Mouse (Mus musculus) heart, embryonic 16.5 days (tissue): ENCODE measurements around the gene Tmem42. TPM values are rescaled to one million over a fixed set of nuclear protein-coding genes. Genes with fewer than 3 reads are reported as not detected.

Experiments
- ATAC-seq: fragments of 200-750 bp; cut with Nextera tagmentation; replicated peaks from 2 replicates; pipeline ENCODE4 v1.8.0; 2017; ENCODE audit warnings: moderate number of reproducible peaks; ENCODE audit not compliant: insufficient read depth, low FRiP score; ENCODE audit errors: extremely low read depth
- H3K27ac ChIP-seq: fragments of 300-500 bp; sonication (generic); 2 replicates; pipeline ENCODE4 v1.5.1; 2014; ENCODE audit warnings: mild to moderate bottlenecking, low read length, control low read depth, moderate library complexity
- H3K27me3 ChIP-seq: fragments of 300-500 bp; sonication (generic); 2 replicates; pipeline ENCODE4 v1.6.1; 2014; ENCODE audit warnings: low read length, mixed read lengths; ENCODE audit not compliant: control insufficient read depth, insufficient read depth
- H3K36me3 ChIP-seq: fragments of 300-500 bp; sonication (generic); 2 replicates; pipeline ENCODE4 v1.6.1; 2014; ENCODE audit not compliant: control insufficient read depth, insufficient read depth
- H3K4me1 ChIP-seq: fragments of 300-500 bp; sonication (generic); 2 replicates; pipeline ENCODE4 v1.6.1; 2014; ENCODE audit warnings: low read length, mixed read lengths; ENCODE audit not compliant: control insufficient read depth, insufficient read depth
- H3K4me2 ChIP-seq: fragments of 300-500 bp; sonication (generic); 2 replicates; pipeline ENCODE4 v1.6.1; 2014; ENCODE audit warnings: low read depth, mild to moderate bottlenecking, control low read depth, low read length
- H3K4me3 ChIP-seq: fragments of 300-500 bp; sonication (generic); 2 replicates; pipeline ENCODE4 v1.5.1; 2014; ENCODE audit warnings: mild to moderate bottlenecking, control low read depth, low read length
- H3K9ac ChIP-seq: fragments of 300-500 bp; sonication (generic); 2 replicates; pipeline ENCODE4 v1.6.1; 2014; ENCODE audit warnings: low read length, control low read depth
- H3K9me3 ChIP-seq: fragments of 300-500 bp; sonication (generic); replicated peaks from 2 replicates; pipeline ENCODE4 v1.6.1; 2016; ENCODE audit warnings: low read length; ENCODE audit not compliant: control insufficient read depth
- WGBS: fragments of 180-500 bp; shearing (Covaris S2); extraction: QIAGEN DNeasy Blood & Tissue Kit; methylation state at CpG from one replicate; pipeline ENCODE4 v1.1.7; 2014; 5-methylcytosine and 5-hydroxymethylcytosine counted together
- polyA plus RNA-seq: library from polyadenylated mRNA; unstranded; fragments of >200 nt; fragmentation: Nextera tagmentation; extraction: Ambion mirVana; gene quantifications from 2 replicates; pipeline ENCODE4 v1.2.1, GENCODE M21; 2015

Tmem42 gene
- polyA plus RNA-seq, 1 experiment from 2014 or later = 19.7 TPM

DNA sequence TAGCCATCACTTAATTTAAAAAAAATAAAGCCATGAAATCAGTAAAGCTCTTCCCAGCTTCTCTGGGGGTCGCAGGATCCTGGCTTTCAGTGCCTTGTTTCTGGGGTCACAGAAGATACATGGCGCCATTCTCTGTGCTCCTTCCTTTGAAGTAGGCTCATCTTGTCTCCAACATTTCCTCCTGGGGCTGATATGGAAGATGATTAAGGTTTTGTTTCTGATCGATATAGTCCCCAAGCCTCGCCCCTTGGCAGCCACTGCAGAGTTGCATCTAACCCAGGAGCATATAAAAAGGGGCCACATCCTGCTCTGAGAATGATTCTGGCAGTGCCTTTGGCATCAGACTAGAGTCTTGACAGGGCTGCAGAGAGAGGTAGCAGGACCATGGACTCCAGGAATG is 13.3 kb downstream of the Tmem42 start, which contains the start of gene Tgm4:
Tgm4 (plus strand) TSS at position 301 of the 400 bp plus-strand sequence.
- WGBS = 76% methylated on average over 4 of the region's 4 CpGs
- H3K36me3 ChIP-seq = no peaks in the 10 kb centered on the region
- H3K27ac ChIP-seq = no peak within 1 kb of the TSS
- no peak within 1 kb of the TSS for H3K9ac ChIP-seq
- no peak within 1 kb of the TSS for H3K4me2 ChIP-seq
- H3K9me3 ChIP-seq = no peaks in the 10 kb centered on the region
- no peaks in the 10 kb centered on the region for H3K27me3 ChIP-seq
- no peaks in the 10 kb centered on the region for H3K4me1 ChIP-seq
- no peak within 1 kb of the TSS for H3K4me3 ChIP-seq
- ATAC-seq = no peak

DNA sequence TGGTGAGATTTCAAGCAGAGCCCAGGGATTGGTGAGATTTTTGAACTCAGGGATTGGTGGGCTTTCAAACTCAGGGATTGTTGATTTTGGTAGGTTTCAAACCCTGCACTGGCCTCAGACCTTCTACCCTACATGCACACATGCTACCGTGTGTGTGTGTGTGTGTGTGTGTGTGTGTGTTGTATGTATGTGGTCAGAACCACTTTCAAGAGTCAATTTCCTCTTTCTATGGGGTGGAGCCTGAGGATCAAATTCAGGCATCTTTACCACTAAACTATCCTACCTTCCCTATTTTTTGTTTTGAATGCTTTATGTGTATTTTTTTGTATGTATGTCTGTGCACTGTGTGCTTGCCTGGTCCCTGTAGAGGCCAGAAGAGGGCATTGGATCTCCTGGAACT is 26.5 kb downstream of the Tmem42 start:
- ATAC-seq = no peak
- Histone ChIP-seq H3K27ac (no peak overlapping the region), H3K4me2 (no peak overlapping the region), H3K4me3 (no peak overlapping the region), H3K9me3 (no peaks in the 10 kb centered on the region), H3K4me1 (no peaks in the 10 kb centered on the region), H3K27me3 (no peaks in the 10 kb centered on the region), H3K36me3 (no peaks in the 10 kb centered on the region), H3K9ac (no peak overlapping the region)
- 90% methylated on average over 1 of the region's 1 CpGs for WGBS

DNA sequence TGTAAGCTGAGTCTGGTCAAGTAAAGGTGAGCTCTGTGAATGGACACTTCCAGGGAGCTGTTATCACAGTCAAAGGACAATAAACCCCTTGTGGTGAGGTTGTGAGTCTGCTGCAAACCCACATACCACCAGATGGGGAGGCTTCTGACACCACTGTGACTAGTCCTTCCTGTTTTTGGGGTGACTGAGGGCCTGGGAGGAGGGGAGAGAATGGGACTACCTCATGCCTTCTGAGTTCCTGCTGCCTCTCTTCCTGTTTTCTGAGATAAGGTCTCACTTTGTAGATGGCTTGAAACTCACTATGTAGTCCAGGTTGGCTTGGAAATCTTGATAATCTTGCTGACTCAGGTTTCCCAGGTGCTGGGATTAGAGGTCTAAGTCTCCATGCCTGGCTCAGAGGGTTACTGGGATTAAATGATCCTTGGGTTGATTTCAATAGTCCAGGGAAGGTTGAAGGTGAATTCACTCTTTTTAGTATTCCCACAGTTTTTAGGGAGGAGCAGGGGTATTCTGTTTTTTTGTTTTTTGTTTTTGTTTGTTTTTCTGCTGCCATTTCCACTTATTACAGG is 37.7 kb downstream of the Tmem42 start:
- Histone ChIP-seq H3K27ac (no peak overlapping the region), H3K9ac (no peak overlapping the region), H3K9me3 (no peaks in the 10 kb centered on the region), H3K27me3 (no peaks in the 10 kb centered on the region), H3K4me2 (no peak overlapping the region), H3K36me3 (no peaks in the 10 kb centered on the region), H3K4me1 (no peaks in the 10 kb centered on the region), H3K4me3 (no peak overlapping the region)
- ATAC-seq = no peak

DNA sequence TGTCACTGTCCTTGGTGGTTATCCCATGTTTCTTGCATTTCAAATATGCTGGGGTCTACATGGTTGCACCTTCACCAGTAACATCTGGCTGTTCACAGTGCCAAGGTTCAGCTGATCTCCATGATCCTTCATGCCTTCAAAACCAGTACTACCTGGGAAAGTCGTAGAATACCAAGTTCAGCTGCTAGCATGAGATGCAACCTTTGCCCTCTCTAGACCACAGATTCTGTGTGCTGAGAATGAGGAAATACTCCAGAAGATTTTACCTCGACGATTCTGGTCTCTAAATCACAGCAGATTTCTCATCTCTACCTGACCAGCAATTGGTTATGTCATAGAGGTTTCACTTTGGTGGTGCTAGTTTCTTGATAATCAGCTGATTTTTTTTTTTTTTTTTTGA is 39.0 kb downstream of the Tmem42 start:
- no peaks in the 10 kb centered on the region for H3K36me3 ChIP-seq
- WGBS = 75% methylated on average over 3 of the region's 3 CpGs

More for the DNA sequence above, 39.0 kb downstream of the Tmem42 start:
- Histone ChIP-seq H3K27ac (no peak overlapping the region), H3K4me2 (no peak overlapping the region), H3K4me3 (no peak overlapping the region), H3K27me3 (no peaks in the 10 kb centered on the region), H3K9me3 (no peaks in the 10 kb centered on the region), H3K4me1 (no peaks in the 10 kb centered on the region), H3K9ac (no peak overlapping the region)
- ATAC-seq = no peak

Other genes starting within 250 kb of the Tmem42 start
- gene Tcaim, start 215.8 kb upstream of the Tmem42 start, polyA plus RNA-seq = 6.8 and 8.4 TPM in 2 replicates
- gene Gm35549, start 177.3 kb upstream of the Tmem42 start, polyA plus RNA-seq = not detected in 2 replicates
- 41.4 and 42.7 TPM in 2 replicates for gene Zfp445, start 155.3 kb upstream of the Tmem42 start, polyA plus RNA-seq
- 2.8 and 3.2 TPM in 2 replicates for gene Zkscan7, start 135.6 kb upstream of the Tmem42 start, polyA plus RNA-seq
- gene Zfp105, start 98.3 kb upstream of the Tmem42 start, polyA plus RNA-seq = 8.9 and 9.5 TPM in 2 replicates
- 18.4 and 21.5 TPM in 2 replicates for gene 1110059G10Rik, start 70.3 kb upstream of the Tmem42 start, polyA plus RNA-seq
- 23.8 and 26.6 TPM in 2 replicates for gene Kif15, start 70.3 kb upstream of the Tmem42 start, polyA plus RNA-seq
- gene Tgm4, start 13.4 kb downstream of the Tmem42 start, polyA plus RNA-seq = 0.41 and 0.68 TPM in 2 replicates
- gene Zdhhc3, start 91.9 kb downstream of the Tmem42 start, polyA plus RNA-seq = 49.7 and 53.2 TPM in 2 replicates
- gene Exosc7, start 91.9 kb downstream of the Tmem42 start, polyA plus RNA-seq = 81.0 and 87.6 TPM in 2 replicates
- 2.7 and 2.8 TPM in 2 replicates for gene Clec3b, start 129.6 kb downstream of the Tmem42 start, polyA plus RNA-seq
- gene Cdcp1, start 194.7 kb downstream of the Tmem42 start, polyA plus RNA-seq = 1.7 and 2.2 TPM in 2 replicates
- 6.5 and 7.4 TPM in 2 replicates for gene Tmem158, start 239.4 kb downstream of the Tmem42 start, polyA plus RNA-seq